Mouse (Mus musculus) midbrain, embryonic 16.5 days (tissue): Measurements from ENCODE around the gene Kbtbd7. TPM values are rescaled to one million over a fixed set of nuclear protein-coding genes. Genes with fewer than 3 reads are reported as not detected.
A peak's percentile ranks its signal among the peaks of the same experiment; 100 is the strongest.
"Not testable (repeated sequence)": the region's sequence is repeated elsewhere in the genome, so short reads cannot be mapped to it uniquely, and the experiment has no call there.

Experiments
- ATAC-seq: fragments of 200-750 bp; cut with Nextera tagmentation; 2 replicates; pipeline ENCODE4 v1.8.0; 2017; ENCODE audit warnings: moderate TSS enrichment
- H3K27ac ChIP-seq: fragments of 300-500 bp; sonication (generic); 2 replicates; pipeline ENCODE4 v1.5.1; 2014; ENCODE audit warnings: mild to moderate bottlenecking, low read length, mixed read lengths
- H3K27me3 ChIP-seq: fragments of 300-500 bp; sonication (generic); 2 replicates; pipeline ENCODE4 v1.6.1; 2014; ENCODE audit warnings: low read depth, low read length, mixed read lengths; ENCODE audit not compliant: control insufficient read depth, insufficient read depth
- H3K36me3 ChIP-seq: fragments of 300-500 bp; sonication (generic); 2 replicates; pipeline ENCODE4 v1.6.1; 2014; ENCODE audit warnings: mild to moderate bottlenecking, low read length, moderate library complexity, mixed read lengths; ENCODE audit not compliant: control insufficient read depth, insufficient read depth
- H3K4me1 ChIP-seq: fragments of 300-500 bp; sonication (generic); 2 replicates; pipeline ENCODE4 v1.6.1; 2014; ENCODE audit warnings: mild to moderate bottlenecking, low read length, mixed read lengths; ENCODE audit not compliant: control insufficient read depth, insufficient read depth
- H3K4me2 ChIP-seq: fragments of 300-500 bp; sonication (generic); 2 replicates; pipeline ENCODE4 v1.6.1; 2014; ENCODE audit warnings: mild to moderate bottlenecking, low read length, mixed read lengths
- H3K4me3 ChIP-seq: fragments of 300-500 bp; sonication (generic); 2 replicates; pipeline ENCODE4 v1.5.1; 2014; ENCODE audit warnings: low read depth, mild to moderate bottlenecking, low read length, moderate library complexity, mixed read lengths
- H3K9ac ChIP-seq: fragments of 300-500 bp; sonication (generic); 2 replicates; pipeline ENCODE4 v1.6.1; 2014; ENCODE audit warnings: low read depth, low read length, mixed read lengths
- H3K9me3 ChIP-seq: fragments of 300-500 bp; sonication (generic); replicated peaks from 2 replicates; pipeline ENCODE4 v1.6.1; 2014; ENCODE audit warnings: mild to moderate bottlenecking, low read length, mixed read lengths; ENCODE audit not compliant: control insufficient read depth, poor library complexity, severe bottlenecking
- WGBS: fragments of 180-500 bp; shearing (Covaris S2); extraction: QIAGEN DNeasy Blood & Tissue Kit; methylation state at CpG from one replicate; pipeline ENCODE4 v1.1.7; 2014; 5-methylcytosine and 5-hydroxymethylcytosine counted together
- polyA plus RNA-seq: library from polyadenylated mRNA; unstranded; fragments of >200 nt; fragmentation: Nextera tagmentation; extraction: Ambion mirVana; gene quantifications from 2 replicates; pipeline ENCODE4 v1.2.1, GENCODE M21; 2015

Kbtbd7 gene
- polyA plus RNA-seq, 1 experiment from 2014 or later = 22.8 TPM

DNA sequence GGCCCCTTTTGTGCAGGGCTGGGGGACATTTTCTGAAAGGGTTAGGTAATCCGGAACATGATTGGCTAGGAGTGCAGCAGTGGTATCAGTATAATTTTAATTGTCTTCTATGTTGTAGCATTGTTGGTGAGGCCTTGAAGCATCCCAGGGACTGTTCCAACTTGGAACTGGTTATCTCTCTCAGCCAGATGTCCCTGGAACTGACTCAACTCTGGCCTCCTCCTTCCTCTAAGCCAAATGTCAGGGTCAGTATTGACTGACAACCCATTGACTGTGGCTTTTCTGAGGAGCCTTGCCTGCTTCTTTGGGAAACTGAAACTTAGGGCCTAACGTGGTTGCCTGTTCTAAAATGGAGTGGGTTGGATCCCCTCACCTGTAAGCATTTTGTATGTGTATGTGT, 14.3 kb downstream of the Kbtbd7 start:
- Histone ChIP-seq H3K9me3 (no peaks in the 10 kb centered on the region; the same call in 1 of the 2 replicates), H3K36me3 (no peaks in the 10 kb centered on the region), H3K9ac (no peak overlapping the region), H3K4me3 (no peak overlapping the region), H3K4me2 (no peak overlapping the region), H3K4me1 (peaks cover 14% of the 10 kb centered on the region), H3K27me3 (no peaks in the 10 kb centered on the region), H3K27ac (no peak overlapping the region)
- no peak for ATAC-seq
- 85% methylated on average over 2 of the region's 2 CpGs for WGBS

DNA sequence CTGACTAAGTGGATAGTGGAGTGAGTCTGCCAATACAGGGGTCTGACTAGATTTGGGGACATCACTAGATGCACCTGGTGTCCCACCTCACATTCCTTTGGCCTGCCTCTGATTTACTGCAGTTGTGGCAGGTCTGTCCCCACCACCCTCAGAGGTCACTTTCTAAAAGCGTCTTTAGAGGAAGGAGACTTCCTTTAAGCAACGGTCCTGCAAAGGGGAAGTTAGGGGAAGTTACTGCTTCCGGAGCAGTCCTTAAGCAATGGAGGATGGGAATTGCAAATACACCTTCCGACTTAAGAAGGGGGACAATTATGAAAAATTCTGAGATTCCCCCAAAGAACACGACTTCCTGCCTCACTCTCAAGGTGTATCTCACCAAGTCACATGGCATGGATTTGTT, 15.1 kb downstream of the Kbtbd7 start:
- Histone ChIP-seq H3K27ac (no peak overlapping the region), H3K27me3 (no peaks in the 10 kb centered on the region), H3K9ac (no peak overlapping the region), H3K36me3 (no peaks in the 10 kb centered on the region), H3K4me3 (no peak overlapping the region), H3K9me3 (no peaks in the 10 kb centered on the region; the same call in 1 of the 2 replicates), H3K4me2 (no peak overlapping the region), H3K4me1 (peaks cover 17% of the 10 kb centered on the region)
- WGBS = 84% methylated on average over 5 of the region's 5 CpGs
- ATAC-seq = no peak

DNA sequence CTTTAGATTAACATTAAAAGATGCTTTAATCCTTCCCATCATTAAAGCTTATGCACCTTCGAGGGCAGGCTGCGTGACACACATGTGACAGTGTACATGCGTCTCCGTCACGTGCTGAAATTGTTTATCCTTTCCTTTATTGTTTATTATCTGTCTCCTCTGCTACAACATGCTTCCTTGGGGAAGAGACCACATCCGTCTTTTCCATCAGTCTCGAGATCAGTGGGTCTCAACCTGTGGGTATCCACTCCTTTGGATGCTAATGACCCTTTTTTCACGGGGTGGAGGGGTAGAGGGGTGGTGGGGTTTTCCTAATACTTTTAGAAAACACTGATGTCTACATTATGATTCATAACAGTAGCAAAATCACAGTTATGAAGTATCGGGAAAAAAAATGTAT, 18.3 kb downstream of the Kbtbd7 start:
- WGBS = 57% methylated on average over 9 of the region's 9 CpGs
- Histone ChIP-seq H3K27me3 (no peaks in the 10 kb centered on the region), H3K9ac (no peak overlapping the region), H3K9me3 (no peaks in the 10 kb centered on the region; the same call in 1 of the 2 replicates), H3K4me3 (peak overlapping the region; percentile 28; the same call in 1 of the 2 replicates), H3K36me3 (no peaks in the 10 kb centered on the region), H3K4me1 (peaks cover 17% of the 10 kb centered on the region), H3K27ac (peak overlapping the region; percentile 88), H3K4me2 (peak overlapping the region; percentile 58)
- ATAC-seq = peak; percentile 44

DNA sequence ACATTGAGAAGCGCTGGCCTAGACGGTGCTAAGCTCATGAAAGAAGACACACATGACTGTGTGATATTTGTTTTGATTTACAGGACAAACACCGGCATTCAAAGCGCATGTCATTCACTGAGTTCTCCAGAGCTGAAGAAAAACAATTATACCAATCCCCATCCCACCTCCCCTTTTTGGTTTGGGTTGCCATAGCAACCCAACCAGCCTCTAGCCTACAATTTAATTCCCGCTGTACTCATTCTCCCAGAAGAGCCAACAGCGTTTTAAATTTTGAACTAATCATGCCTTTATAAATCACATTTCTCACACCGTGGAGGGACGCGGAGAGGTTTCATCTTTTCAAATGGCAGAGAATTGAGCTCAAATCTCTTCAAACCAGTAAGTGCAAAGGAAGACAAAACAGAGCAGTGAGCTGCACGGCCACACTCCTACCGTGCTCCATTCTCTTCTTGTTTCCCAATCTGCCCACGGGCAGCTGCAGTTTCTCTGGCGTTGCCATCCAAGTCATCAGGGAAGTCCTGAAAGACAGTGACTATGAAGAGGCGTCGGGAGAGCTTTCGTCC, 18.8 kb downstream of the Kbtbd7 start:
- Histone ChIP-seq H3K4me2 (peak overlapping the region; percentile 58), H3K4me1 (peaks cover 17% of the 10 kb centered on the region), H3K36me3 (no peaks in the 10 kb centered on the region), H3K9me3 (no peaks in the 10 kb centered on the region), H3K27me3 (no peaks in the 10 kb centered on the region), H3K27ac (peak overlapping the region; percentile 88), H3K9ac (no peak overlapping the region), H3K4me3 (peak overlapping the region; percentile 28; the same call in 1 of the 2 replicates)
- WGBS = 7% methylated on average over 16 of the region's 16 CpGs
- ATAC-seq = peak; percentile 88

DNA sequence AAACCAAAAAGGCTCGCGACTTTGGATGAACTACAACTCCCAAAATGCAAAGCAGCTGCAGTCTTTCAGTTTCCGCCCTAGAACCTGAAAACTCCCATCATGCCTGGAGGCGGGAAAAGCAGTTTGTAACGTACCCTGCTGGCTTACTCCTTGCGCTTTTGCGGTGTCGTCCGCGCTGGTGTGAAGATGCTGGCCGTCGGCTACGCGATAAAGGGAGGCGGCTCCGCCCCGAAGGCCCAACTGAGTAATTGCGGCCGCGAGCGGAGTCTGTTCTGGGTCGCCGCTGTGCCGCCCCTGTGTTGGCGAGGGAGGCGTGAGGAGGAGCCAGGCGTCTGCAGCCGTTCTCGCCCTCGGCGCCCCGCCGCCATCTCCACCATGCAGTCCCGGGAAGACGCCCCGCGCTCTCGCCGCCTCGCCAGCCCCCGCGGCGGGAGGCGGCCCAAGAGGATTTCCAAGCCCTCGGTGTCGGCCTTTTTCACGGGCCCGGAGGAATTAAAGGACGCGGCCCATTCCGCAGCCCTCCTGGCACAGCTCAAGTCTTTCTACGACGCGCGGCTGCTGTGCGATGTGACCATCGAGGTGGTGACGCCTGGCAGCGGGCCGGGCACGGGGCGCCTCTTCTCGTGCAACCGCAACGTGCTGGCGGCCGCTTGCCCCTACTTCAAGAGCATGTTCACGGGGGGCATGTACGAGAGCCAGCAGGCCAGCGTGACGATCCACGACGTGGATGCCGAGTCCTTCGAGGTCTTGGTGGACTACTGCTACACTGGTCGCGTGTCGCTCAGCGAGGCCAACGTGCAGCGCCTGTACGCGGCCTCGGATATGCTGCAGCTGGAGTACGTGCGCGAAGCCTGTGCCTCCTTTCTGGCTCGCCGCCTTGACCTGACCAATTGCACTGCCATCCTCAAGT, 25.6 kb downstream of the Kbtbd7 start, which contains the start of gene Kbtbd6:
Kbtbd6 (plus strand) TSS at position 155 of the 910 bp plus-strand sequence.
- H3K27ac ChIP-seq, H3K27me3 ChIP-seq, H3K36me3 ChIP-seq, H3K4me1 ChIP-seq, H3K9me3 ChIP-seq: not testable (repeated sequence)
- Histone ChIP-seq H3K9ac (peak within 1 kb of the TSS; percentile 63; the same call in 1 of the 2 replicates), H3K4me2 (peak within 1 kb of the TSS; percentile 75), H3K4me3 (peak within 1 kb of the TSS; percentile 53)
- 13% methylated on average over 37 of the region's 89 CpGs for WGBS
- ATAC-seq = peak; percentile 89

DNA sequence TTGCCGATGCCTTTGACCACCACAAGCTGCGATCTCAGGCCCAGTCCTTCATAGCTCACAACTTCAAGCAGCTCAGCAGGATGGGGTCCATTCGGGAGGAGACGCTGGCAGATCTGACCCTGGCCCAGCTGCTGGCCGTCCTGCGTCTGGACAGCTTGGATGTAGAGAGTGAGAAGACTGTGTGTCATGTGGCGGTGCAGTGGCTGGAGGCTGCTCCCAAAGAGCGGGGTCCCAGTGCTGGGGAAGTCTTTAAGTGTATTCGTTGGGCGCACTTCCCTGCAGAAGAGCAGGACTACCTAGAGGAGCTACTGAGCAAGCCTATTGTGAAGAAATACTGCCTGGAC, 26.3 kb downstream of the Kbtbd7 start:
- not testable (repeated sequence) for H3K9me3 ChIP-seq, H3K27me3 ChIP-seq, H3K36me3 ChIP-seq, H3K27ac ChIP-seq, H3K4me3 ChIP-seq, H3K9ac ChIP-seq, H3K4me1 ChIP-seq, H3K4me2 ChIP-seq
- 92% methylated on average over 4 of the region's 10 CpGs for WGBS
- ATAC-seq = peak; percentile 50; the same call in 1 of the 2 replicates

DNA sequence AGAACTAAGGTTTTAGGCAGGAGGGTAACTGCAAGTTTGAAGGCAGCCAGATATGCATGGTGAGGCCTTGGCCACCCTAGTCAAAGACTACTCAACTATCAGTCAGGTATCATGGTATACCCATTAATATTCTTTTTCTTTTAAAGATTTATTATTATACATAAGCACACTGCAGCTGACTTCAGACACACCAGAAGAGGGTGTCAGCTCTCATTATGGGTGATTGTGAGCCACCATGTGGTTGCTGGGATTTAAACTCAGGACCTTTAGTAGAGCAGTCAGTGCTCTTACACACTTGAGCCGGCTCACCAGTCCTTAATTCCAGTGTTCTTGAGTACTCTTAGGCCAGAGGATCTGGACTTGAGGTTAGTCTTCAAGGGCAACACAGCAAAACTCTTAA, 34.1 kb downstream of the Kbtbd7 start:
- H3K36me3 ChIP-seq = peaks cover 19% of the 10 kb centered on the region
- H3K9ac ChIP-seq = no peak overlapping the region
- H3K4me2 ChIP-seq = no peak overlapping the region
- 94% methylated on average over 1 of the region's 1 CpGs for WGBS
- H3K9me3 ChIP-seq = no peaks in the 10 kb centered on the region
- no peaks in the 10 kb centered on the region for H3K27me3 ChIP-seq
- no peak overlapping the region for H3K27ac ChIP-seq
- H3K4me3 ChIP-seq = no peak overlapping the region
- H3K4me1 ChIP-seq = no peaks in the 10 kb centered on the region
- ATAC-seq = no peak

DNA sequence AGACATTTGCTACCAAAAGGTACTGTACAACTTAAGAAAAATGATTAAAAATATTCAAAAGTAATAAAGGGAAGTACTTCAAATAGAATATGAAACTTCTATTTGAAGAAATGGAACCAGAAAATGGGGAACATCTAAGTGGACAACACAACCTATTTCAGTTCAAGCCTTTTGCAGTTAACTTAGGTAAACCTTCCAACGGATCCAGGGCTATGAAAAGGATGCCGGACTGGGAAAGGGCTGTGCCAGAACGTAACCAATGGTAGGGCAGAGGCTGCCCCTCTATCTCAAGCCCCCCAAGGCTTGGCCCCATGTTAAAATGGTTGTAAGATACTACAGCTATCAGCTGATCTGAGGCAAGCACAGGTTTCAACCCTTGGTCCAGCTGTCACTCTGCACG, 34.7 kb downstream of the Kbtbd7 start:
- WGBS = 93% methylated on average over 4 of the region's 4 CpGs
- ATAC-seq = no peak
- no peaks in the 10 kb centered on the region for H3K4me1 ChIP-seq

DNA sequence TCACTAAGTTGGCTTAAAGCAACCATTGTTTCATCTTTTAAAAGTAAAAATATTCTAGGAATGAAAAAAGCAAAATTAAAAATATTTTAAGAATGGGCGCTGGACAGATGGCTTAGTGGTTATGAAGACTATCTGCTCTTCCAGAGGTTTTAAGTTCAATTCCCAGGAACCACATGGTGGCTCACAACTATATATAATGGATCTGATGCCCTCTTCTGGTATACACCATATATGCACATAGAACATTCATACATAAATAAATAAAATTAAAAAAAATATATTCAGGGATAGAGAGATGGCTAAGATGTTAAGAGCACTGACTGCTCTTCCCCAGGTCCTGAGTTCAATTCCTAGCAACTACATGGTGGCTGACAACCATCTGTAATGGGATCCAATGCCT, 39.3 kb downstream of the Kbtbd7 start:
- WGBS = 90% methylated on average over 1 of the region's 1 CpGs
- Histone ChIP-seq H3K4me1 (no peaks in the 10 kb centered on the region), H3K27ac (no peak overlapping the region), H3K4me3 (no peak overlapping the region), H3K4me2 (no peak overlapping the region), H3K36me3 (peaks cover 33% of the 10 kb centered on the region), H3K9me3 (no peaks in the 10 kb centered on the region), H3K9ac (no peak overlapping the region), H3K27me3 (no peaks in the 10 kb centered on the region)
- ATAC-seq = no peak

More for the DNA sequence above, 34.7 kb downstream of the Kbtbd7 start:
- no peak overlapping the region for H3K4me3 ChIP-seq
- no peaks in the 10 kb centered on the region for H3K27me3 ChIP-seq
- H3K27ac ChIP-seq = no peak overlapping the region
- peaks cover 23% of the 10 kb centered on the region for H3K36me3 ChIP-seq
- no peak overlapping the region for H3K4me2 ChIP-seq
- H3K9ac ChIP-seq = no peak overlapping the region
- no peaks in the 10 kb centered on the region for H3K9me3 ChIP-seq
